Mouse (Mus musculus) midbrain, embryonic 14.5 days (tissue): Measurements from ENCODE around the gene 2310022A10Rik. TPM values are rescaled to one million over a fixed set of nuclear protein-coding genes. Genes with fewer than 3 reads are reported as not detected.

Source experiments
- ATAC-seq: fragments of 200-750 bp; cut with Nextera tagmentation; 2 replicates; pipeline ENCODE4 v1.8.0; 2017; ENCODE audit warnings: moderate number of reproducible peaks, moderate library complexity; ENCODE audit not compliant: low FRiP score, low TSS enrichment
- DNase-seq: peaks from one replicate; pipeline ENCODE4 v3.0.0-alpha.2; 2015
- H3K27ac ChIP-seq: fragments of 300-500 bp; sonication (generic); replicated peaks from 2 replicates; pipeline ENCODE4 v1.5.1; 2014; ENCODE audit warnings: mild to moderate bottlenecking, low read depth, low read length, moderate library complexity
- H3K27me3 ChIP-seq: fragments of 300-500 bp; sonication (generic); 2 replicates; pipeline ENCODE4 v1.6.1; 2014; ENCODE audit warnings: low read length, control low read depth, mixed read lengths; ENCODE audit not compliant: control insufficient read depth, insufficient read depth
- H3K36me3 ChIP-seq: fragments of 300-500 bp; sonication (generic); 2 replicates; pipeline ENCODE4 v1.6.1; 2014; ENCODE audit warnings: low read length, control low read depth; ENCODE audit not compliant: control insufficient read depth, insufficient read depth
- H3K4me1 ChIP-seq: fragments of 300-500 bp; sonication (generic); 2 replicates; pipeline ENCODE4 v1.6.1; 2014; ENCODE audit warnings: mild to moderate bottlenecking, antibody characterized with exemption, low read length, control low read depth; ENCODE audit not compliant: control insufficient read depth, insufficient read depth
- H3K4me2 ChIP-seq: fragments of 300-500 bp; sonication (generic); 2 replicates; pipeline ENCODE4 v1.6.1; 2014; ENCODE audit warnings: mild to moderate bottlenecking, low read length, moderate library complexity
- H3K4me3 ChIP-seq: fragments of 300-500 bp; sonication (generic); replicated peaks from 2 replicates; pipeline ENCODE4 v1.5.1; 2014; ENCODE audit warnings: low read depth, low read length
- H3K9ac ChIP-seq: fragments of 300-500 bp; sonication (generic); replicated peaks from 2 replicates; pipeline ENCODE4 v1.6.1; 2014; ENCODE audit warnings: mild to moderate bottlenecking, low read length, moderate library complexity
- H3K9me3 ChIP-seq: fragments of 300-500 bp; sonication (generic); 2 replicates; pipeline ENCODE4 v1.6.1; 2016; ENCODE audit warnings: low read length, control low read depth, mixed read lengths; ENCODE audit not compliant: control insufficient read depth
- WGBS: fragments of 180-500 bp; shearing (Covaris S2); extraction: QIAGEN DNeasy Blood & Tissue Kit; methylation state at CpG from one replicate; pipeline ENCODE4 v1.1.7; 2014; 5-methylcytosine and 5-hydroxymethylcytosine counted together
- polyA plus RNA-seq: library from polyadenylated mRNA; unstranded; fragments of >200 nt; fragmentation: Nextera tagmentation; extraction: Ambion mirVana; gene quantifications from 2 replicates; pipeline ENCODE4 v1.2.1, GENCODE M21; 2014

Gene 2310022A10Rik
- polyA plus RNA-seq, 1 experiment from 2014 or later = 26.3 TPM

DNA sequence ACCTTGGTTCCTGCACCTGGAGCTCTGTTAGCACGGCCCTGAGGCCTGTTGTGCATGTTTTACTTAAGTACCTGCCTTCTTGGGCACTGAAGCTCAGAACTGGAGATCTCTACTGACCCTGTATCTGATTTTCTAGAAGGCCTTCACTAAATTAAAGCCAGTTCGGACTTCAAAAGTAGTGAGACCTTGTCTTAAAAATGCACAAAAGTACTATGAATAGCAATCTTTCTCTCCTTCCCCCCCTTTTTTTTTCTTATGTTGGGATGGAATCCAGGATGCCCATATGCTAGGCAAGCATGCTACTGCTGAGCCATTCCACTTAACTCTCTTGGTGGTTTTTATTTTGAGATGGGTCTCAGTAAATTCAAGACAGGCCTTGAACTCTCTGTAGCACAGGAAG lies 49.1 kb downstream of the 2310022A10Rik start:
- Histone ChIP-seq H3K27me3 (no peaks in the 10 kb centered on the region), H3K4me2 (no peak overlapping the region), H3K9me3 (no peaks in the 10 kb centered on the region), H3K27ac (no peak overlapping the region), H3K36me3 (no peaks in the 10 kb centered on the region), H3K4me3 (no peak overlapping the region), H3K4me1 (0 out of 2 replicates have a peak, but pooled peaks cover 8% of the 10 kb centered on the region), H3K9ac (no peak overlapping the region)
- ATAC-seq = no peak
- DNase-seq = no peak
- 85% methylated on average over 2 of the region's 2 CpGs for WGBS

- DNase-seq (no peak), ATAC-seq (no peak)
- Histone ChIP-seq H3K27ac (no peak overlapping the region), H3K4me1 (0 out of 2 replicates have a peak, but pooled peaks cover 8% of the 10 kb centered on the region), H3K4me3 (no peak overlapping the region), H3K4me2 (no peak overlapping the region), H3K9ac (no peak overlapping the region), H3K9me3 (no peaks in the 10 kb centered on the region), H3K27me3 (no peaks in the 10 kb centered on the region), H3K36me3 (no peaks in the 10 kb centered on the region)
- WGBS = 90% methylated on average over 7 of the region's 7 CpGs
Measured at GRCm38 (mm10) chr7:27602835-27603234, 49.8 kb downstream of the 2310022A10Rik start.

DNA sequence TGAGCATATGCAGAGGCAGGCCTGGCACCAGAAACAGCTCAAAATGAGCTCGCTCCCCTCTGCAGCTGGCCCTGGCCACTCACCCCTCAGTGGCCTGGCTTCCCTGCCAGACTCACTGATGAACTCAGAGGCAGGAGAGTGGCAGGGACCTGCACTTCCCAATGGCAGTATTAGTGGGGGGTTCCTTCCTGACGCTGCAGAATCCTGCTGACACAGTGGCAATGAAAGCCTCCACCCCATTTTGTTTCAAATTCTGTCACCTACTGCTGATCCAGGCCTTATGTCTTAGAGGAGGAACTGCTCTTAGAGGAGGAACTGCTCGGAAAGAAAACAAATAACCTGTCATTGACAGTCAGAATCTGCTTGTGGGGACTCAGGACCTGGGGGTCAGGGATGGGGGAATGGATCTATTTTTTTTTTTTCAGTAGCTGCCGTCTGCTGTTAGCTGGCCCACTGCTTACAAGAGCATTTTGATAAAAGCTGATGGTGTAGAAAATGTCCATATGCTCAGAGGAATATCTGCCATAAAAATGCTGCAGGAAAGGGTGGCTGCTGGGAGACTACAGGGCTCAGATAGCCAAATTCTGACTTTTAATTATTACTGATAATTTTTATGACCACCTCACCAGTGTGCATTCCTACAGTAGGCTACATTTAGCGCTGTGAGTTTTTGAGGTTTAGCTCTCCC lies 51.8 kb downstream of the 2310022A10Rik start:
- H3K4me1 ChIP-seq = 0 out of 2 replicates have a peak, but pooled peaks cover 6% of the 10 kb centered on the region

GRCm38 (mm10) chr7:27605499-27606285 lies 52.7 kb downstream of the 2310022A10Rik start:
- 83% methylated on average over 9 of the region's 9 CpGs for WGBS
- Histone ChIP-seq H3K36me3 (peaks cover 22% of the 10 kb centered on the region), H3K4me3 (no peak overlapping the region), H3K27me3 (no peaks in the 10 kb centered on the region), H3K9ac (peak overlapping the region; percentile 20; the same call in 1 of the 2 replicates), H3K9me3 (no peaks in the 10 kb centered on the region), H3K27ac (no peak overlapping the region), H3K4me2 (no peak overlapping the region), H3K4me1 (0 out of 2 replicates have a peak, but pooled peaks cover 3% of the 10 kb centered on the region)
- no peak for ATAC-seq
- DNase-seq = no peak

More for the DNA sequence above, 51.8 kb downstream of the 2310022A10Rik start:
- Histone ChIP-seq H3K36me3 (peaks cover 14% of the 10 kb centered on the region), H3K4me3 (no peak overlapping the region), H3K27me3 (no peaks in the 10 kb centered on the region), H3K9ac (peak overlapping the region; percentile 20; the same call in 1 of the 2 replicates), H3K27ac (no peak overlapping the region; the same call in 1 of the 2 replicates), H3K9me3 (no peaks in the 10 kb centered on the region), H3K4me2 (no peak overlapping the region)
- DNase-seq (no peak), ATAC-seq (no peak)
- 55% methylated on average over 5 of the region's 5 CpGs for WGBS

- Histone ChIP-seq H3K4me3 (no peak overlapping the region), H3K9me3 (no peaks in the 10 kb centered on the region), H3K27me3 (no peaks in the 10 kb centered on the region), H3K36me3 (peaks cover 25% of the 10 kb centered on the region), H3K27ac (no peak overlapping the region), H3K9ac (no peak overlapping the region), H3K4me1 (no peaks in the 10 kb centered on the region), H3K4me2 (no peak overlapping the region)
- DNase-seq (no peak), ATAC-seq (no peak)
- 69% methylated on average over 10 of the region's 10 CpGs for WGBS
Measured at GRCm38 (mm10) chr7:27606481-27607254, 53.6 kb downstream of the 2310022A10Rik start.

GRCm38 (mm10) chr7:27607580-27607979 lies 54.5 kb downstream of the 2310022A10Rik start:
- ATAC-seq (0 out of 2 replicates have a peak, but pooled peaks have one; percentile 24), DNase-seq (peak; percentile 34)
- Histone ChIP-seq H3K9ac (no peak overlapping the region), H3K27me3 (no peaks in the 10 kb centered on the region), H3K27ac (0 out of 2 replicates have a peak overlapping the region, but pooled peaks have one; percentile 8), H3K36me3 (peaks cover 25% of the 10 kb centered on the region), H3K4me2 (no peak overlapping the region), H3K4me3 (no peak overlapping the region), H3K9me3 (no peaks in the 10 kb centered on the region), H3K4me1 (no peaks in the 10 kb centered on the region)
- WGBS = 82% methylated on average over 5 of the region's 5 CpGs

DNA sequence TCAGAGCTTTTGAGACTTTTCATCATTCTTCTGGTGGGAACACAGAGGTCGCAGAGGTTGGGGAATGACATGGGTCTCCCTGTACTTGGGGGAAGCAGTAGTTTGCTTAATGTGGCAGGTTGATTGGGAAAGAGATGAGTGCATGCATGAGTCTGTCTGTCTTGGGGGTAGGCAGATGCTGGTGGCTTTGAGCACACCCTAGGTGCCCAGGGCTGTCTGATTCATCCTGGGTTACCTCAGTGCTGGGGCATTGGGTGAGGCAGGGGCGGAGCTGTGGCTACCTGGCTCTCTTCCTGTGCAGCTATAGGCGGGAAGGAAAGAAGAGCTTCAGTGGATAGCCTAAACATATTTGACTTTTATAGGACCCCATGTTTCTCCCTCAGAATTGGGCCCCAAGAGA lies 55.1 kb downstream of the 2310022A10Rik start:
- DNase-seq (no peak), ATAC-seq (no peak)
- Histone ChIP-seq H3K9me3 (no peaks in the 10 kb centered on the region), H3K27ac (no peak overlapping the region), H3K27me3 (no peaks in the 10 kb centered on the region), H3K36me3 (peaks cover 25% of the 10 kb centered on the region), H3K4me1 (no peaks in the 10 kb centered on the region), H3K4me2 (no peak overlapping the region), H3K9ac (no peak overlapping the region), H3K4me3 (no peak overlapping the region)
- WGBS = 90% methylated on average over 3 of the region's 3 CpGs

DNA sequence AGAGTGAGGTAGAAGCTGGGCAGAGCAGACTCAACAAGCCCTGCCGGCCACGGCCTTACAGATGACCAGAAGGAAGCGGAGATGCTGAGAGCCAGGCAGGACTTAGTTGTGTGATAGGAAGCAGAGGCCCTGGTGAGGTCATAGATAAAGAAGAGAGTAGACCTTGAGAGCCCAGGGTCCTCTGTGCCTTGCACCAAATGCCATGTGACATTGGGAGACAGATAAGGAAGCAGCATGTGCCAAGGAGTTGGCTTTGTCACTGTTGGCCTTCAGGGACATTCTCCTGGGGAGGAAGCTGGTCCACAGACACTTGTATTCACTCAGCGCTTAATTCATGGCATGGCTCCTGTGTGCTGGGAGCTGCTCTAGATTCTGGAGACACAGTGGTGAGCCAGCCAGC lies 56.3 kb downstream of the 2310022A10Rik start:
- H3K4me2 ChIP-seq = no peak overlapping the region
- H3K36me3 ChIP-seq = peaks cover 25% of the 10 kb centered on the region
- no peak for DNase-seq
- no peak overlapping the region for H3K4me3 ChIP-seq
- no peak overlapping the region for H3K9ac ChIP-seq
- H3K27me3 ChIP-seq = no peaks in the 10 kb centered on the region
- H3K27ac ChIP-seq = no peak overlapping the region
- H3K4me1 ChIP-seq = peaks cover 11% of the 10 kb centered on the region
- ATAC-seq = no peak
- H3K9me3 ChIP-seq = no peaks in the 10 kb centered on the region
- 93% methylated on average over 4 of the region's 4 CpGs for WGBS
